Mouse (Mus musculus) megakaryocyte, embryonic 14.5 days (primary cell): Measurements from ENCODE around the gene Snrpd2.

Experiments used
- FLI1 ChIP-seq: IDR thresholded peaks from 2 replicates; pipeline ENCODE4 v1.6.1; 2012; ENCODE audit warnings: low read length, inconsistent platforms, mixed read lengths
- GATA1 ChIP-seq: IDR thresholded peaks from 3 replicates; pipeline ENCODE4 v1.6.1; 2012; ENCODE audit warnings: mixed read lengths, low read length, inconsistent platforms, borderline replicate concordance

DNA sequence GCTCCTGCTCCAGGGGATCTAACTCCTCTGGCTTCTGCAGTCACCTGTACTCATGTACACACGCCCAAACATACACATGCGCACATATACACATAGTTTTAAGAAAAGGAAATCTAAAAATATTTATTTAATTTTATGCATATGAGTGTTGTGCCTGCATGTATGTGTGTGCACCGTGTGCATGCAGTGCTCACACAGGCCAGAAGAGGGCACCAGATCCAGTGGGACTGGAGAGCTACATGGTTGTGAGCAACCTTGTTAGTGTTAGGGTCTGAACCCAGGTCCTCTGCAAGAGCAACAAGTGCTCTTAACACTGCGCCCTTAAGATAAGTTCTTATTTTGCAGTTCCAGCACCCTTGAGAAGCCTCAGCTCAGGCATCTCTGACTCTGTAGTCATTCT is 45.2 kb downstream of the Snrpd2 start:
- TF ChIP-seq GATA1 (no peak), FLI1 (no peak)
